In genomic region chr13:83987746-83988423, GRCm38 (mm10) we compare ENCODE assay signal across 8 mouse cellular contexts.
DNase-seq lines count a peak whose midpoint lies in the region; ATAC-seq and TF ChIP-seq lines count a peak whose summit lies in the region.

No protein-coding gene starts in this region.

- H3K4me1 ChIP-seq in kidney, embryonic 14.5 days (ENCODE audit: control insufficient read depth, insufficient read depth, low read length), result no peaks in the 10 kb centered on the region
- peaks cover 39% of the 10 kb centered on the region for H3K4me1 ChIP-seq in neural tube, embryonic 13.5 days (replicated peaks)
- H3K4me1 ChIP-seq in heart, adult 2 months (ENCODE audit: control insufficient read depth, insufficient read depth, low read length), result no peaks in the 10 kb centered on the region

- TF ChIP-seq POLR2A in heart, adult 2 months (IDR thresholded peaks at IDR 0.05; ENCODE audit: insufficient read depth, low read depth, low read length), result no peak

- H3K9me3 ChIP-seq in kidney, embryonic 14.5 days (ENCODE audit: control insufficient read depth, low read length), result no peaks in the 10 kb centered on the region
- no peaks in the 10 kb centered on the region for H3K9me3 ChIP-seq in neural tube, embryonic 13.5 days

- peak overlapping the region; percentile 22; the same call in 1 of the 2 replicates for H3K4me2 ChIP-seq in kidney, embryonic 14.5 days (replicated peaks; ENCODE audit: low read depth, low read length)
- H3K4me2 ChIP-seq in neural tube, embryonic 13.5 days, result peak overlapping the region; percentile 56

- peak; percentile 81 for ATAC-seq in kidney, embryonic 14.5 days (ENCODE audit: low FRiP score, low TSS enrichment)
- peak; percentile 94 for ATAC-seq in frontal cortex, adult (ENCODE audit: low TSS enrichment)
- ATAC-seq in neural tube, embryonic 13.5 days (ENCODE audit: low read depth), result peak; percentile 92

- no peak overlapping the region for H3K9ac ChIP-seq in kidney, embryonic 14.5 days (ENCODE audit: low read depth, low read length)
- peak overlapping the region; percentile 62 for H3K9ac ChIP-seq in neural tube, embryonic 13.5 days
- H3K9ac ChIP-seq in heart, adult 2 months (ENCODE audit: low read depth, low read length), result no peak overlapping the region

- intact Hi-C loops in heart, adult 2 months (cut with DNase I), result no loop called here

- TF ChIP-seq EP300 in heart, adult 2 months (IDR thresholded peaks at IDR 0.05; ENCODE audit: insufficient read depth, low read depth, low read length), result no peak

- H3K27me3 ChIP-seq in kidney, embryonic 14.5 days (ENCODE audit: control insufficient read depth, insufficient read depth, low read length), result no peaks in the 10 kb centered on the region
- no peaks in the 10 kb centered on the region for H3K27me3 ChIP-seq in neural tube, embryonic 13.5 days
- H3K27me3 ChIP-seq in heart, adult 2 months (ENCODE audit: control insufficient read depth, insufficient read depth, low read length), result no peaks in the 10 kb centered on the region

- no peak overlapping the region for H3K27ac ChIP-seq in kidney, embryonic 14.5 days (ENCODE audit: low read depth, low read length)
- H3K27ac ChIP-seq in neural tube, embryonic 13.5 days (replicated peaks), result peak overlapping the region; percentile 91
- H3K27ac ChIP-seq in heart, adult 2 months, result no peak overlapping the region

- H3K79me2 ChIP-seq in heart, adult 2 months (replicated peaks; ENCODE audit: control insufficient read depth, insufficient read depth, low read length), result no peaks in the 10 kb centered on the region

- DNase-seq in kidney, adult 18-20 months, result no peak
- DNase-seq in layer of hippocampus, postnatal 36 days, result peak; percentile 51 to 72
- DNase-seq in adrenal gland, adult (ENCODE audit: inconsistent age in 2 of 2, low spot score in 1 of 2), result no peak
- DNase-seq in heart, adult 2 months, result no peak
- no peak for DNase-seq in gastrocnemius, adult 18-20 months (ENCODE audit: low spot score)

- no peaks in the 10 kb centered on the region for H3K36me3 ChIP-seq in kidney, embryonic 14.5 days (ENCODE audit: control insufficient read depth, insufficient read depth, low read length)
- H3K36me3 ChIP-seq in neural tube, embryonic 13.5 days, result no peaks in the 10 kb centered on the region
- no peaks in the 10 kb centered on the region for H3K36me3 ChIP-seq in heart, adult 2 months (ENCODE audit: control insufficient read depth, insufficient read depth, low read length)

- H3K4me3 ChIP-seq in kidney, embryonic 14.5 days (ENCODE audit: low read length), result no peak overlapping the region
- H3K4me3 ChIP-seq in neural tube, embryonic 13.5 days, result peak overlapping the region; percentile 28
- no peak overlapping the region for H3K4me3 ChIP-seq in heart, adult 2 months

- WGBS in kidney, embryonic 14.5 days, result 51% methylated on average over 11 of the region's 11 CpGs
- 6% methylated on average over 11 of the region's 11 CpGs for WGBS in neural tube, embryonic 13.5 days
- WGBS in heart, adult 2 months, result 54% methylated on average over 11 of the region's 11 CpGs

- no peak for TF ChIP-seq CTCF in heart, adult 2 months (IDR thresholded peaks at IDR 0.05)

Comparison
In these comparisons a context has a peak if more than half of its experiments do, and no peak if none do; other contexts are left out.
1. DNase-seq: peak in layer of hippocampus, postnatal 36 days (2 of 2); none in kidney, adult 18-20 months (single experiment), adrenal gland, adult (0 of 2), heart, adult 2 months (0 of 2) and gastrocnemius, adult 18-20 months (single experiment).
2. Peak in every context shown above with its lines, with median percentiles within 50 percentile points of each other: ATAC-seq.